Mouse (Mus musculus) kidney, embryonic 14.5 days (tissue): ENCODE results near the gene Rmnd1. TPM values are rescaled to one million over a fixed set of nuclear protein-coding genes. Genes with fewer than 3 reads are reported as not detected.

Source experiments
- ATAC-seq: fragments of 200-750 bp; cut with Nextera tagmentation; 2 replicates; pipeline ENCODE4 v1.8.0; 2017; ENCODE audit warnings: moderate number of reproducible peaks, mild to moderate bottlenecking, moderate TSS enrichment, moderate library complexity; ENCODE audit not compliant: low FRiP score, low TSS enrichment
- H3K27ac ChIP-seq: fragments of 300-500 bp; sonication (generic); 2 replicates; pipeline ENCODE4 v1.5.1; 2014; ENCODE audit warnings: low read depth, mild to moderate bottlenecking, low read length, moderate library complexity, mixed read lengths
- H3K27me3 ChIP-seq: fragments of 300-500 bp; sonication (generic); 2 replicates; pipeline ENCODE4 v1.6.1; 2014; ENCODE audit warnings: mild to moderate bottlenecking, low read length; ENCODE audit not compliant: control insufficient read depth, insufficient read depth
- H3K36me3 ChIP-seq: fragments of 300-500 bp; sonication (generic); 2 replicates; pipeline ENCODE4 v1.6.1; 2014; ENCODE audit warnings: low read length, mixed read lengths; ENCODE audit not compliant: control insufficient read depth, insufficient read depth
- H3K4me1 ChIP-seq: fragments of 300-500 bp; sonication (generic); 2 replicates; pipeline ENCODE4 v1.6.1; 2014; ENCODE audit warnings: low read length, mixed read lengths; ENCODE audit not compliant: control insufficient read depth, insufficient read depth
- H3K4me2 ChIP-seq: fragments of 300-500 bp; sonication (generic); replicated peaks from 2 replicates; pipeline ENCODE4 v1.6.1; 2014; ENCODE audit warnings: low read depth, mild to moderate bottlenecking, low read length
- H3K4me3 ChIP-seq: fragments of 300-500 bp; sonication (generic); 2 replicates; pipeline ENCODE4 v1.5.1; 2014; ENCODE audit warnings: mild to moderate bottlenecking, low read length
- H3K9ac ChIP-seq: fragments of 300-500 bp; sonication (generic); 2 replicates; pipeline ENCODE4 v1.6.1; 2014; ENCODE audit warnings: low read depth, mild to moderate bottlenecking, low read length, moderate library complexity
- H3K9me3 ChIP-seq: fragments of 300-500 bp; sonication (generic); 2 replicates; pipeline ENCODE4 v1.6.1; 2016; ENCODE audit warnings: low read length; ENCODE audit not compliant: control insufficient read depth
- WGBS: fragments of 180-500 bp; shearing (Covaris S2); extraction: QIAGEN DNeasy Blood & Tissue Kit; methylation state at CpG from one replicate; pipeline ENCODE4 v1.1.7; 2014; 5-methylcytosine and 5-hydroxymethylcytosine counted together
- polyA plus RNA-seq: library from polyadenylated mRNA; unstranded; fragments of >200 nt; fragmentation: Nextera tagmentation; extraction: Ambion mirVana; gene quantifications from 2 replicates; pipeline ENCODE4 v1.2.1, GENCODE M21; 2014

Rmnd1 gene
- polyA plus RNA-seq, 1 experiment from 2014 or later, result 61.3 TPM

DNA sequence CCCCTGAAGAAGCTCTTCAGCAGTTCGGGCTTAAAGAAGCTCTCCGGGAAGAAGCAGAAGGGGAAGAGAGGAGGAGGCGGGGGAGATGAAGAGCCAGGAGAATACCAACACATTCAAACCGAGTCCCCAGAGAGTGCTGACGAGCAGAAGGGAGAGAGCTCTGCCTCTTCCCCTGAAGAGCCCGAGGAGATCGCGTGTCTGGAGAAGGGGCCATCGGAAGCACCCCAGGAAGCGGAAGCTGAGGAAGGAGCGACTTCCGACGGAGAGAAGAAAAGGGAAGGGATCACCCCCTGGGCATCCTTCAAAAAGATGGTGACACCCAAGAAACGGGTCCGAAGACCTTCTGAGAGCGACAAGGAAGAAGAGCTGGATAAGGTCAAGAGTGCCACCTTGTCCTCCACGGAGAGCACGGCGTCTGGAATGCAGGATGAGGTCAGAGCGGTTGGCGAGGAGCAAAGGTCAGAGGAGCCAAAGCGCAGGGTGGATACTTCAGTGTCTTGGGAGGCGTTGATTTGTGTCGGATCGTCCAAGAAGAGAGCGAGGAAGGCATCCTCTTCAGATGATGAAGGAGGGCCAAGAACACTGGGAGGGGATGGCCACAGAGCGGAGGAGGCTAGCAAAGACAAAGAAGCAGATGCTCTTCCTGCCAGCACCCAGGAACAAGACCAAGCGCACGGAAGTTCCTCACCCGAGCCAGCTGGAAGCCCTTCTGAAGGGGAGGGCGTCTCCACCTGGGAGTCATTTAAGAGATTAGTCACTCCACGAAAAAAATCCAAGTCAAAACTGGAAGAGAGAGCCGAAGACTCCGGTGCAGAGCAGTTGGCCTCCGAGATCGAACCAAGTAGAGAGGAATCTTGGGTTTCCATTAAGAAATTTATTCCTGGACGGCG, 77.6 kb downstream of the Rmnd1 start:
- Histone ChIP-seq H3K9ac (no peak overlapping the region), H3K27me3 (no peaks in the 10 kb centered on the region), H3K4me2 (no peak overlapping the region), H3K4me3 (no peak overlapping the region), H3K4me1 (no peaks in the 10 kb centered on the region), H3K9me3 (no peaks in the 10 kb centered on the region), H3K27ac (no peak overlapping the region), H3K36me3 (peaks cover 52% of the 10 kb centered on the region)
- WGBS, result 90% methylated on average over 38 of the region's 38 CpGs
- no peak for ATAC-seq

Other genes starting within 250 kb of the Rmnd1 start
- 49.1 and 70.7 TPM in 2 replicates for gene Akap12, start 166.0 kb downstream of the Rmnd1 start, polyA plus RNA-seq
- 11.5 and 18.4 TPM in 2 replicates for gene Zbtb2, start 44.3 kb downstream of the Rmnd1 start, polyA plus RNA-seq
- 21.4 and 26.3 TPM in 2 replicates for gene Armt1, start 79 bp upstream of the Rmnd1 start, polyA plus RNA-seq
- gene Ccdc170, start 50.1 kb upstream of the Rmnd1 start, polyA plus RNA-seq, result 0.47 and 1.0 TPM in 2 replicates
- gene Esr1, start 179.2 kb upstream of the Rmnd1 start, polyA plus RNA-seq, result 1.0 and 2.1 TPM in 2 replicates